Mouse (Mus musculus) neural tube, postnatal 0 days (tissue): ENCODE results near the gene Nuf2. TPM values are rescaled to one million over a fixed set of nuclear protein-coding genes. Genes with fewer than 3 reads are reported as not detected.

Source experiments
- polyA plus RNA-seq: library from polyadenylated mRNA; unstranded; fragments of >200 nt; fragmentation: Nextera tagmentation; extraction: Ambion mirVana; gene quantifications from 2 replicates; pipeline ENCODE4 v1.2.1, GENCODE M21; 2015

The Nuf2 gene
- polyA plus RNA-seq: 6.4 and 7.5 TPM in 2 replicates

DNA sequence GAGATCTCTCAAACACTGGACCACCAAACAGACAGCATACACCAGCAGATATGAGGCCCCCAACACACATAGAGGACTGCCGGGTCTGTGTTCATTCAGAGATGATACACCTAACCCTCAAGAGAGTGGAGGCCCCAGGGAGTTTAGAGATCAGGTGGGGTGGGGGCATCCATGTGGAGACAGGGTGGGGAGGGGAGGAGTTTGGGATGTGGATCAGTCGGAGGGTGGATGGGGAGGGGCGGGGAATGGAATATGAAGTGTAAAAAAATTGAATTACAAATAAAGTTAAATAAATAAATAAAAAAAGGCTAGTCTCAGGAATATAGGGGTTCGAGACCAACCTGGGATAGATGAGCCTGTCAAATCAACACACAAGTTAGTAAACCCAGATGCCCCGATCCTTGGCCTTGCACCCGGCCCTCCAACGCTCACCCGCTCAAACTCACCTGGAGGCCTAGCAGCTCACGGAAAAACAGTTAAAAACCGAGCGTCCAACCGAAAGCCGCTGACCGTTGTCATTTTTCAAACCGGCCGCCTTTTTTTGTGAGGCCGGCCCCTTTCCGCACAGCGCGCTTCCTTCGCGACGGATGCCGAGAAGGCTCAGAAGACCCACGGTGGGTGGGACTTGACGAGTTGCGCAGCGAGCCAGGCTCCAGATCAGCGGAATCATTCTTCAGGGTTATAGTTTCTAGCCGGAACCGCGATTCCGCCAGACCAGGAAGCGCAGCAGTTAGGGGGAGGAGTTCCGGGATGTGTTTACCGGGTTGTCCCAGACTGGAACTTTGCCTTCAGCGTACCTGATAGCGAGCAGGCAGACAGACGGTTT is at the start of gene Nuf2:
Nuf2 (minus strand) TSS at position 589 of the 826 bp plus-strand sequence.

Other genes starting within 250 kb of the Nuf2 start
- 13.1 and 16.9 TPM in 2 replicates for gene Rgs5, start 124.0 kb upstream of the Nuf2 start, polyA plus RNA-seq
- gene Rgs4, start 216.2 kb upstream of the Nuf2 start, polyA plus RNA-seq: 102 and 107 TPM in 2 replicates